Mouse (Mus musculus) thymus, postnatal 10 days (tissue): ENCODE data around the gene Gm10803.

Source experiments
- DNase-seq, 2 experiments: peaks; one replicate each; pipeline ENCODE4 v3.0.0; 2021; ENCODE audit warnings: low spot score in 2 of 2

Gm10803 gene

GRCm38 (mm10) chr2:93592164-93592790 is 31.9 kb downstream of the Gm10803 start:
- DNase-seq: no peak

- DNase-seq: no peak
These were observed 32.8 kb downstream of the Gm10803 start for GRCm38 (mm10) chr2:93593121-93593520.

GRCm38 (mm10) chr2:93597145-93597544 is 36.8 kb downstream of the Gm10803 start:
- no peak for DNase-seq

GRCm38 (mm10) chr2:93599731-93600130 is 39.4 kb downstream of the Gm10803 start:
- no peak for DNase-seq

- no peak for DNase-seq
These were observed 44.4 kb downstream of the Gm10803 start for GRCm38 (mm10) chr2:93604601-93605285.

- DNase-seq: no peak
These were observed 48.4 kb downstream of the Gm10803 start for GRCm38 (mm10) chr2:93608800-93609199.

- DNase-seq: no peak
These were observed 52.7 kb downstream of the Gm10803 start for GRCm38 (mm10) chr2:93613020-93613419.
